Mouse (Mus musculus) limb, embryonic 11.5 days (tissue): Measurements from ENCODE around the gene Boc. TPM values are rescaled to one million over a fixed set of nuclear protein-coding genes. Genes with fewer than 3 reads are reported as not detected.

ENCODE experiments used
- ATAC-seq: fragments of 200-750 bp; cut with Nextera tagmentation; 2 replicates; pipeline ENCODE4 v1.8.0; 2017; ENCODE audit warnings: low read depth; ENCODE audit not compliant: insufficient number of reproducible peaks, low FRiP score, low TSS enrichment
- DNase-seq: peaks from one replicate; pipeline ENCODE4 v3.0.0-alpha.2; 2015; ENCODE audit warnings: low spot score
- H3K27ac ChIP-seq: fragments of 300-500 bp; sonication (generic); replicated peaks from 2 replicates; pipeline ENCODE4 v1.5.1; 2014; ENCODE audit warnings: low read depth, mild to moderate bottlenecking, low read length
- H3K27me3 ChIP-seq: fragments of 300-500 bp; sonication (generic); 2 replicates; pipeline ENCODE4 v1.6.1; 2014; ENCODE audit warnings: mild to moderate bottlenecking, low read length, mixed read lengths; ENCODE audit not compliant: control insufficient read depth, insufficient read depth
- H3K36me3 ChIP-seq: fragments of 300-500 bp; sonication (generic); 2 replicates; pipeline ENCODE4 v1.6.1; 2014; ENCODE audit warnings: mild to moderate bottlenecking, low read length, moderate library complexity, mixed read lengths; ENCODE audit not compliant: control insufficient read depth, insufficient read depth
- H3K4me1 ChIP-seq: fragments of 300-500 bp; sonication (generic); 2 replicates; pipeline ENCODE4 v1.6.1; 2014; ENCODE audit warnings: low read length, mixed read lengths; ENCODE audit not compliant: control insufficient read depth, insufficient read depth
- H3K4me2 ChIP-seq: fragments of 300-500 bp; sonication (generic); 2 replicates; pipeline ENCODE4 v1.6.1; 2014; ENCODE audit warnings: low read depth, mild to moderate bottlenecking, moderate library complexity; ENCODE audit not compliant: severe bottlenecking
- H3K4me3 ChIP-seq: fragments of 300-500 bp; sonication (generic); 2 replicates; pipeline ENCODE4 v1.5.1; 2014; ENCODE audit warnings: low read depth, low read length
- H3K9ac ChIP-seq: fragments of 300-500 bp; sonication (generic); 2 replicates; pipeline ENCODE4 v1.6.1; 2014; ENCODE audit warnings: mild to moderate bottlenecking, low read length
- H3K9me3 ChIP-seq: fragments of 300-500 bp; sonication (generic); 2 replicates; pipeline ENCODE4 v1.6.1; 2016; ENCODE audit warnings: low read length; ENCODE audit not compliant: control insufficient read depth
- WGBS: fragments of 180-500 bp; shearing (Covaris S2); extraction: QIAGEN DNeasy Blood & Tissue Kit; methylation state at CpG from one replicate; pipeline ENCODE4 v1.1.7; 2014; 5-methylcytosine and 5-hydroxymethylcytosine counted together
- polyA plus RNA-seq: library from polyadenylated mRNA; unstranded; fragments of >200 nt; fragmentation: Nextera tagmentation; extraction: Ambion mirVana; gene quantifications from 2 replicates; pipeline ENCODE4 v1.2.1, GENCODE M21; 2014

Gene Boc
- polyA plus RNA-seq, 1 experiment from 2014 or later = 39.3 TPM

GRCm38 (mm10) chr16:44539611-44540010 is 19.1 kb downstream of the Boc start:
- no peak for DNase-seq
- ATAC-seq = no peak
- Histone ChIP-seq H3K36me3 (no peaks in the 10 kb centered on the region), H3K4me1 (peaks cover 29% of the 10 kb centered on the region), H3K27ac (no peak overlapping the region), H3K4me2 (no peak overlapping the region), H3K9ac (no peak overlapping the region), H3K27me3 (no peaks in the 10 kb centered on the region), H3K9me3 (no peaks in the 10 kb centered on the region), H3K4me3 (no peak overlapping the region)
- 81% methylated on average over 8 of the region's 8 CpGs for WGBS

GRCm38 (mm10) chr16:44538401-44539395 is 20.0 kb downstream of the Boc start:
- DNase-seq = no peak
- no peaks in the 10 kb centered on the region for H3K36me3 ChIP-seq
- H3K4me1 ChIP-seq = peaks cover 27% of the 10 kb centered on the region
- 56% methylated on average over 16 of the region's 16 CpGs for WGBS
- H3K9ac ChIP-seq = no peak overlapping the region
- H3K9me3 ChIP-seq = no peaks in the 10 kb centered on the region
- H3K27ac ChIP-seq = no peak overlapping the region
- no peaks in the 10 kb centered on the region for H3K27me3 ChIP-seq
- H3K4me3 ChIP-seq = no peak overlapping the region
- H3K4me2 ChIP-seq = no peak overlapping the region
- no peak for ATAC-seq

- no peak overlapping the region for H3K4me3 ChIP-seq
- H3K9ac ChIP-seq = no peak overlapping the region
- 26% methylated on average over 7 of the region's 7 CpGs for WGBS
- DNase-seq (no peak), ATAC-seq (no peak)
- H3K9me3 ChIP-seq = no peaks in the 10 kb centered on the region
- H3K27ac ChIP-seq = no peak overlapping the region
- no peak overlapping the region for H3K4me2 ChIP-seq
- no peaks in the 10 kb centered on the region for H3K27me3 ChIP-seq
- H3K36me3 ChIP-seq = no peaks in the 10 kb centered on the region
- H3K4me1 ChIP-seq = peaks cover 26% of the 10 kb centered on the region
Observed at GRCm38 (mm10) chr16:44534122-44534521, 24.6 kb downstream of the Boc start.

- Histone ChIP-seq H3K4me1 (peaks cover 21% of the 10 kb centered on the region), H3K27ac (no peak overlapping the region), H3K9ac (no peak overlapping the region), H3K9me3 (no peaks in the 10 kb centered on the region), H3K4me2 (no peak overlapping the region), H3K4me3 (no peak overlapping the region), H3K27me3 (no peaks in the 10 kb centered on the region), H3K36me3 (no peaks in the 10 kb centered on the region)
- DNase-seq (no peak), ATAC-seq (no peak)
- 64% methylated on average over 8 of the region's 8 CpGs for WGBS
Observed at GRCm38 (mm10) chr16:44533522-44533921, 25.2 kb downstream of the Boc start.

GRCm38 (mm10) chr16:44532851-44533250 is 25.8 kb downstream of the Boc start:
- Histone ChIP-seq H3K27me3 (no peaks in the 10 kb centered on the region), H3K4me3 (no peak overlapping the region), H3K9ac (no peak overlapping the region), H3K27ac (no peak overlapping the region), H3K4me2 (no peak overlapping the region), H3K9me3 (no peaks in the 10 kb centered on the region), H3K36me3 (no peaks in the 10 kb centered on the region), H3K4me1 (peaks cover 21% of the 10 kb centered on the region)
- DNase-seq = no peak
- no peak for ATAC-seq
- WGBS = 74% methylated on average over 16 of the region's 16 CpGs

GRCm38 (mm10) chr16:44531239-44531797 is 27.4 kb downstream of the Boc start:
- Histone ChIP-seq H3K9me3 (no peaks in the 10 kb centered on the region), H3K36me3 (no peaks in the 10 kb centered on the region), H3K27ac (peak overlapping the region; percentile 44; the same call in 1 of the 2 replicates), H3K4me2 (peak overlapping the region; percentile 14; the same call in 1 of the 2 replicates), H3K27me3 (no peaks in the 10 kb centered on the region), H3K9ac (no peak overlapping the region), H3K4me3 (no peak overlapping the region), H3K4me1 (peaks cover 29% of the 10 kb centered on the region)
- ATAC-seq (no peak), DNase-seq (no peak)
- WGBS = 41% methylated on average over 12 of the region's 12 CpGs

- Histone ChIP-seq H3K27ac (no peak overlapping the region), H3K4me2 (peak overlapping the region; percentile 14; the same call in 1 of the 2 replicates), H3K4me3 (no peak overlapping the region), H3K27me3 (no peaks in the 10 kb centered on the region), H3K4me1 (peaks cover 29% of the 10 kb centered on the region), H3K36me3 (no peaks in the 10 kb centered on the region), H3K9ac (no peak overlapping the region), H3K9me3 (no peaks in the 10 kb centered on the region)
- peak; percentile 81 for DNase-seq
- peak; percentile 85 for ATAC-seq
- 2% methylated on average over 7 of the region's 7 CpGs for WGBS
Observed at GRCm38 (mm10) chr16:44530829-44531228, 27.9 kb downstream of the Boc start.

GRCm38 (mm10) chr16:44530191-44530590 is 28.5 kb downstream of the Boc start:
- ATAC-seq (no peak), DNase-seq (no peak)
- Histone ChIP-seq H3K9ac (no peak overlapping the region), H3K4me3 (no peak overlapping the region), H3K4me2 (no peak overlapping the region), H3K27ac (no peak overlapping the region), H3K36me3 (no peaks in the 10 kb centered on the region), H3K27me3 (no peaks in the 10 kb centered on the region), H3K9me3 (no peaks in the 10 kb centered on the region), H3K4me1 (peaks cover 29% of the 10 kb centered on the region)
- 36% methylated on average over 9 of the region's 9 CpGs for WGBS
